Mouse (Mus musculus) forebrain, embryonic 13.5 days (tissue): ENCODE measurements around the gene Prrx2. TPM values are rescaled to one million over a fixed set of nuclear protein-coding genes. Genes with fewer than 3 reads are reported as not detected.
A peak's percentile ranks its signal among the peaks of the same experiment; 100 is the strongest.

Experiments
- ATAC-seq: fragments of 200-750 bp; cut with Nextera tagmentation; 2 replicates; pipeline ENCODE4 v1.8.0; 2017
- H3K27ac ChIP-seq: fragments of 300-500 bp; sonication (generic); 2 replicates; pipeline ENCODE4 v1.5.1; 2015; ENCODE audit warnings: inconsistent platforms, mild to moderate bottlenecking, moderate library complexity
- H3K27me3 ChIP-seq: fragments of 300-500 bp; sonication (generic); 2 replicates; pipeline ENCODE4 v1.6.1; 2015; ENCODE audit warnings: mild to moderate bottlenecking, inconsistent platforms
- H3K36me3 ChIP-seq: fragments of 300-500 bp; sonication (generic); 2 replicates; pipeline ENCODE4 v1.6.1; 2015; ENCODE audit warnings: mild to moderate bottlenecking, inconsistent platforms; ENCODE audit not compliant: poor library complexity, severe bottlenecking
- H3K4me1 ChIP-seq: fragments of 300-500 bp; sonication (generic); 2 replicates; pipeline ENCODE4 v1.6.1; 2015; ENCODE audit warnings: inconsistent platforms
- H3K4me2 ChIP-seq: fragments of 300-500 bp; sonication (generic); 2 replicates; pipeline ENCODE4 v1.6.1; 2015; ENCODE audit warnings: inconsistent platforms, mild to moderate bottlenecking, moderate library complexity
- H3K4me3 ChIP-seq: fragments of 300-500 bp; sonication (generic); 2 replicates; pipeline ENCODE4 v1.5.1; 2015; ENCODE audit warnings: mild to moderate bottlenecking, inconsistent platforms
- H3K9ac ChIP-seq: fragments of 300-500 bp; sonication (generic); 2 replicates; pipeline ENCODE4 v1.6.1; 2015; ENCODE audit warnings: mild to moderate bottlenecking, inconsistent platforms
- H3K9me3 ChIP-seq: fragments of 300-500 bp; sonication (generic); replicated peaks from 2 replicates; pipeline ENCODE4 v1.6.1; 2016; ENCODE audit warnings: inconsistent platforms
- WGBS: fragments of 180-500 bp; shearing (Covaris S2); methylation state at CpG from one replicate; pipeline ENCODE4 v1.1.7; 2015; 5-methylcytosine and 5-hydroxymethylcytosine counted together
- polyA plus RNA-seq: library from polyadenylated mRNA; unstranded; fragments of >200 nt; fragmentation: Nextera tagmentation; extraction: Ambion mirVana; gene quantifications from 2 replicates; pipeline ENCODE4 v1.2.1, GENCODE M21; 2015

The Prrx2 gene
- polyA plus RNA-seq, 1 experiment from 2014 or later, result 1.8 TPM

GRCm38 (mm10) chr2:30826825-30827748 lies 7.7 kb upstream of the Prrx2 start:
- Histone ChIP-seq H3K4me1 (peaks cover 29% of the 10 kb centered on the region), H3K9me3 (no peaks in the 10 kb centered on the region), H3K4me3 (peak overlapping the region; percentile 100), H3K27me3 (no peaks in the 10 kb centered on the region), H3K9ac (peak overlapping the region; percentile 88), H3K4me2 (peak overlapping the region; percentile 87), H3K36me3 (peaks cover 45% of the 10 kb centered on the region), H3K27ac (0 out of 2 replicates have a peak overlapping the region, but pooled peaks have one; percentile 44)
- ATAC-seq, result no peak
- 38% methylated on average over 26 of the region's 26 CpGs for WGBS

- peak overlapping the region; percentile 87 for H3K4me2 ChIP-seq
- H3K4me1 ChIP-seq, result peaks cover 24% of the 10 kb centered on the region
- no peaks in the 10 kb centered on the region for H3K27me3 ChIP-seq
- H3K9ac ChIP-seq, result peak overlapping the region; percentile 88
- WGBS, result under 1% methylated on average over 63 of the region's 63 CpGs
- H3K9me3 ChIP-seq, result no peaks in the 10 kb centered on the region
- H3K4me3 ChIP-seq, result peak overlapping the region; percentile 100
- H3K36me3 ChIP-seq, result peaks cover 37% of the 10 kb centered on the region
- H3K27ac ChIP-seq, result peak overlapping the region; percentile 44; the same call in 1 of the 2 replicates
- ATAC-seq, result peak; percentile 92
These were observed 6.9 kb upstream of the Prrx2 start for GRCm38 (mm10) chr2:30827749-30828475.

GRCm38 (mm10) chr2:30829315-30829714 lies 5.5 kb upstream of the Prrx2 start:
- Histone ChIP-seq H3K27me3 (no peaks in the 10 kb centered on the region), H3K9me3 (no peaks in the 10 kb centered on the region), H3K27ac (no peak overlapping the region), H3K36me3 (peaks cover 23% of the 10 kb centered on the region), H3K4me1 (peaks cover 15% of the 10 kb centered on the region), H3K4me3 (no peak overlapping the region), H3K9ac (no peak overlapping the region), H3K4me2 (no peak overlapping the region)
- 39% methylated on average over 5 of the region's 5 CpGs for WGBS
- no peak for ATAC-seq

GRCm38 (mm10) chr2:30830283-30830795 lies 4.4 kb upstream of the Prrx2 start, which contains the start of gene Asb6:
Asb6 (minus strand) TSS chr2:30830333.
- Histone ChIP-seq H3K4me3 (no peak within 1 kb of the TSS), H3K4me1 (peaks cover 15% of the 10 kb centered on the region), H3K9me3 (no peaks in the 10 kb centered on the region), H3K4me2 (no peak within 1 kb of the TSS), H3K9ac (no peak within 1 kb of the TSS), H3K27ac (no peak within 1 kb of the TSS), H3K36me3 (peaks cover 12% of the 10 kb centered on the region), H3K27me3 (no peaks in the 10 kb centered on the region)
- no peak for ATAC-seq
- 5% methylated on average over 4 of the region's 4 CpGs for WGBS

- Histone ChIP-seq H3K9ac (no peak overlapping the region), H3K27me3 (no peaks in the 10 kb centered on the region), H3K4me3 (no peak overlapping the region), H3K4me2 (no peak overlapping the region), H3K36me3 (no peaks in the 10 kb centered on the region), H3K9me3 (no peaks in the 10 kb centered on the region), H3K27ac (no peak overlapping the region), H3K4me1 (peaks cover 16% of the 10 kb centered on the region)
- WGBS, result 76% methylated on average over 5 of the region's 5 CpGs
- ATAC-seq, result no peak
These were observed 1.1 kb upstream of the Prrx2 start for GRCm38 (mm10) chr2:30833644-30834043.

GRCm38 (mm10) chr2:30836238-30836990 lies 1.6 kb downstream of the Prrx2 start:
- Histone ChIP-seq H3K4me3 (no peak overlapping the region), H3K27me3 (no peaks in the 10 kb centered on the region), H3K27ac (peak overlapping the region; percentile 67), H3K9me3 (no peaks in the 10 kb centered on the region), H3K4me2 (peak overlapping the region; percentile 35), H3K9ac (peak overlapping the region; percentile 36), H3K36me3 (no peaks in the 10 kb centered on the region), H3K4me1 (peaks cover 16% of the 10 kb centered on the region)
- WGBS, result 5% methylated on average over 20 of the region's 21 CpGs
- peak; percentile 69 for ATAC-seq

- 54% methylated on average over 10 of the region's 10 CpGs for WGBS
These were observed 7.8 kb downstream of the Prrx2 start for GRCm38 (mm10) chr2:30842615-30843014.

GRCm38 (mm10) chr2:30845152-30846070 lies 10.6 kb downstream of the Prrx2 start:
- no peak for ATAC-seq
- H3K36me3 ChIP-seq, result no peaks in the 10 kb centered on the region
- peak overlapping the region; percentile 84 for H3K4me2 ChIP-seq
- H3K9ac ChIP-seq, result peak overlapping the region; percentile 74
- H3K4me3 ChIP-seq, result peak overlapping the region; percentile 54
- WGBS, result 1% methylated on average over 80 of the region's 80 CpGs
- no peak overlapping the region for H3K27ac ChIP-seq
- no peaks in the 10 kb centered on the region for H3K9me3 ChIP-seq
- H3K4me1 ChIP-seq, result peaks cover 15% of the 10 kb centered on the region
- peaks cover 38% of the 10 kb centered on the region for H3K27me3 ChIP-seq

More at GRCm38 (mm10) chr2:30842615-30843014, 7.8 kb downstream of the Prrx2 start:
- Histone ChIP-seq H3K36me3 (no peaks in the 10 kb centered on the region), H3K9ac (no peak overlapping the region), H3K27ac (no peak overlapping the region), H3K4me1 (peaks cover 15% of the 10 kb centered on the region), H3K4me2 (no peak overlapping the region), H3K27me3 (peaks cover 38% of the 10 kb centered on the region), H3K9me3 (no peaks in the 10 kb centered on the region), H3K4me3 (no peak overlapping the region)
- no peak for ATAC-seq

GRCm38 (mm10) chr2:30846236-30846635 lies 11.5 kb downstream of the Prrx2 start:
- Histone ChIP-seq H3K36me3 (no peaks in the 10 kb centered on the region), H3K4me2 (peak overlapping the region; percentile 84; the same call in 1 of the 2 replicates), H3K27me3 (peaks cover 38% of the 10 kb centered on the region), H3K27ac (no peak overlapping the region), H3K4me1 (peaks cover 15% of the 10 kb centered on the region), H3K9me3 (no peaks in the 10 kb centered on the region), H3K4me3 (peak overlapping the region; percentile 54; the same call in 1 of the 2 replicates), H3K9ac (no peak overlapping the region)
- 92% methylated on average over 8 of the region's 8 CpGs for WGBS
- ATAC-seq, result no peak

- 56% methylated on average over 6 of the region's 6 CpGs for WGBS
- Histone ChIP-seq H3K4me1 (peaks cover 15% of the 10 kb centered on the region), H3K9ac (no peak overlapping the region), H3K4me3 (no peak overlapping the region), H3K27ac (no peak overlapping the region), H3K36me3 (no peaks in the 10 kb centered on the region), H3K27me3 (peaks cover 38% of the 10 kb centered on the region), H3K4me2 (no peak overlapping the region), H3K9me3 (no peaks in the 10 kb centered on the region)
- ATAC-seq, result no peak
These were observed 12.0 kb downstream of the Prrx2 start for GRCm38 (mm10) chr2:30846723-30847122.
